Mouse (Mus musculus): ENCODE results near the gene Rps18. TPM values are rescaled to one million over a fixed set of nuclear protein-coding genes. Genes with fewer than 3 reads are reported as not detected.

Gene Rps18
- polyA plus RNA-seq, 1 experiment = 517 TPM

DNA sequence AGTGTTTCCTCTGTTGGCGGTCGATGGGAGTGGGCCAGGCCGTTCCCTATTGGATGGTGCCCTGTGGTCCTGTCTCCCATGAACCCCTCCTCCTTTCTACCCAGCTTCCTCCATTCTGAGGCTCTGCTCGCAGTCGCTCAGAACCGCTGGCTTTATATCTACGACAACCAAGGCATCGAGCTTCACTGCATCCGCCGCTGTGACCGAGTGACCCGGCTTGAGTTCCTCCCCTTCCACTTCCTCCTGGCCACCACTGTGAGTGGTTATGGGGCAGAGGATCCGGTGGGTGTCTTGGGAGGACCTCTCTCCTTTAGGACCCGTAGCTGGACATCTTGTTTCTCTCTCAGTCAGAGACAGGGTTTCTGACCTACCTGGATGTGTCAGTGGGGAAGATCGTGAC lies 12.3 kb downstream of the Rps18 start:
- no peak for TF ChIP-seq MAX (IDR thresholded peaks at IDR 0.05)
- no peak for TF ChIP-seq CEBPB (IDR thresholded peaks at IDR 0.05; ENCODE audit: low read depth)
- TF ChIP-seq MYOG (IDR thresholded peaks at IDR 0.05; ENCODE audit: control insufficient read depth, extremely low read depth, insufficient read length) = no peak
- TF ChIP-seq MYOD1 (IDR thresholded peaks at IDR 0.05; ENCODE audit: control insufficient read depth, insufficient read length, low read depth) = no peak
- no peak for TF ChIP-seq CTCF (IDR thresholded peaks at IDR 0.05; ENCODE audit: control insufficient read depth, insufficient read depth, insufficient read length)
- TF ChIP-seq FOSL1 (IDR thresholded peaks at IDR 0.05; ENCODE audit: insufficient read depth, low read length, poor library complexity, severe bottlenecking) = no peak
- TF ChIP-seq USF1 (IDR thresholded peaks at IDR 0.05; ENCODE audit: low read depth) = no peak
- peaks cover 26% of the 10 kb centered on the region for H3K36me3 ChIP-seq (ENCODE audit: control insufficient read depth, insufficient read depth)
- H3K79me3 ChIP-seq (ENCODE audit: low read depth) = peaks cover 23% of the 10 kb centered on the region
- H3K4me3 ChIP-seq (ENCODE audit: insufficient read depth, poor library complexity, severe bottlenecking) = no peak overlapping the region
- no peak overlapping the region for H3ac ChIP-seq (ENCODE audit: control insufficient read depth, insufficient read length, low read depth)
- H3K27me3 ChIP-seq (ENCODE audit: control insufficient read depth, insufficient read depth, insufficient read length) = no peaks in the 10 kb centered on the region
- H3K79me2 ChIP-seq (ENCODE audit: control insufficient read depth, insufficient read depth) = peaks cover 44% of the 10 kb centered on the region

DNA sequence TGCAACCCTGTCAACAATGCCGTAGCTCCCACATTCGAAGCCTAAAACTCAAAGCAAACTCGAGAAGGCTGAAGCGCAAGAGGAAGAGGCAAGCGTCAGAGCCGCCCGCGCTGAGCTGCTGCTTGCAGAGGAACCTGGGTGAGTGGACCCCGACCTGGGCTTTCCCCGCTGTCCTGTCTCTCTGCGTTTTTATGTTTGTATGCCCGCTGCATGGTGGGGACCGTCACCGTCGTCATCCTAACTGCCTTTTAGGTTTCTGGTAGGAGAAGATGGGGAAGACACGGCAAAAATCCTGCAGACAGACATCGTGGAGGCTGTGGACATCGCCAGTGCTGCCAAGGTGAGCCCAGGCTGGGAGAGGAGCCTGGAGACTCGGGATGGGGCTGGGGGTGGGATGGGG lies 14.4 kb downstream of the Rps18 start:
- Histone ChIP-seq H3K36me3 (ENCODE audit: control insufficient read depth, insufficient read depth) (peaks cover 16% of the 10 kb centered on the region), H3ac (ENCODE audit: control insufficient read depth, insufficient read length, low read depth) (peak overlapping the region; percentile 83)

DNA sequence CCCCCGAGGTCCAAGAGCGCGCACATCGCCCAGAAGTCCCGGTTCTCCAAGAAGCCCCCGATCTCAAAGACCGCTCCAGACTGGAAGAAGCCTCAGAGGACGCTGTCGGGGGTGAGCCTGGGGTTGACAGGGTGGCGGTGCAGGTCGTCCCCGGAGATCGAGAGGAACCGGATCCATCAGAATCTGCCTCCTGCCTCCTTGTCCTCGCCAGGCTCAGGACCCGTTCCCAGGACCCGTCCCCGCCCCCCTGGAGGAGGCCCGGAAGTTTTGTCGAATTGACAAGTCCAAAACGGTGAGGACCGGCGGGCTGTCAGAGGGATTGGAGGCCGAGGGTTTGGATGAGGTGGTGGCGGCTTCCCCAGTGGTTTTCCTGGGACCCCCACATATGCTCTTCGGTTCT lies 14.8 kb downstream of the Rps18 start:
- H3K79me2 ChIP-seq (ENCODE audit: control insufficient read depth, insufficient read depth) = peaks cover 51% of the 10 kb centered on the region
- TF ChIP-seq CEBPB (IDR thresholded peaks at IDR 0.05; ENCODE audit: low read depth) = no peak
- peak overlapping the region; percentile 98 for H3K4me3 ChIP-seq (ENCODE audit: insufficient read depth, poor library complexity, severe bottlenecking)
- H3K79me3 ChIP-seq (ENCODE audit: low read depth) = peaks cover 23% of the 10 kb centered on the region
- H3K27me3 ChIP-seq (ENCODE audit: control insufficient read depth, insufficient read depth, insufficient read length) = no peaks in the 10 kb centered on the region
- H3ac ChIP-seq (ENCODE audit: control insufficient read depth, insufficient read length, low read depth) = peak overlapping the region; percentile 83
- peaks cover 12% of the 10 kb centered on the region for H3K36me3 ChIP-seq (ENCODE audit: control insufficient read depth, insufficient read depth)

More for the DNA sequence above, 14.4 kb downstream of the Rps18 start:
- peaks cover 23% of the 10 kb centered on the region for H3K79me3 ChIP-seq (ENCODE audit: low read depth)
- H3K27me3 ChIP-seq (ENCODE audit: control insufficient read depth, insufficient read depth, insufficient read length) = no peaks in the 10 kb centered on the region
- peak overlapping the region; percentile 98 for H3K4me3 ChIP-seq (ENCODE audit: insufficient read depth, poor library complexity, severe bottlenecking)
- TF ChIP-seq CEBPB (IDR thresholded peaks at IDR 0.05; ENCODE audit: low read depth) (no peak), CTCF (IDR thresholded peaks at IDR 0.05; ENCODE audit: control insufficient read depth, insufficient read depth, insufficient read length) (no peak), FOSL1 (IDR thresholded peaks at IDR 0.05; ENCODE audit: insufficient read depth, low read length, poor library complexity, severe bottlenecking) (no peak), MYOD1 (IDR thresholded peaks at IDR 0.05; ENCODE audit: control insufficient read depth, insufficient read length, low read depth) (no peak)
- peaks cover 51% of the 10 kb centered on the region for H3K79me2 ChIP-seq (ENCODE audit: control insufficient read depth, insufficient read depth)

DNA sequence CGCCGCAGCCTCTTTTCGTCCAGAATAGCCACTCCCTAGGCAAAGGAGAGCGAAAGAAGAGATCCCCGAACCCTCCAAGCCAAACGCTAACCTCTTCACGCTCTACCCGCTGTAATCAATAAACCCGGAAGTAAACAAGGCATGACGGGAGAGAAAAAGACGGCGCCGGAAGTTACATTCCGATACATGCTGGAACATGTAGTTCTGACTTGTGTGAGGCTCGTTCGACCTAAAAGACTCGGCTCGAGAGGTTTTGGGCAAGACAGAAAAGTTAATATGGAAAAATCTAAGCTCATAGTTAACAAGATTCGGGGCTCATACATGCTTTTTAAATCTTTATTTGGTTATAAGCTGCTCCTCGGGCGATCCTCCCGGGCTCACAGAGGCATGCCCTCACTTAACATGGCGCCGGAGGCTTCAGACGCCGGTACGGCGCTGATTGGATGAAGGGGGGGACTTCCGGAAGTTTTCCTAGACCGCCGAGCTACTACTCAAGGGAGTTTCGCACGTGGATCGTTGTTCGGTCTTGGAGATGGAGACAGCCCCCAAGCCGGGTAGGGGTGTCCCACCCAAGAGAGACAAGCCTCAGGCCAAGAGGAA lies 15.5 kb downstream of the Rps18 start, which contains the start of the genes Pfdn6 and Wdr46:
Gene Pfdn6 (minus strand): TSS at position 138 of the 600 bp plus-strand sequence.
Gene Wdr46 (plus strand): TSS at position 455 of the 600 bp plus-strand sequence.
- Histone ChIP-seq H3K27me3 (ENCODE audit: control insufficient read depth, insufficient read depth, insufficient read length) (no peaks in the 10 kb centered on the region), H3K4me3 (ENCODE audit: insufficient read depth, poor library complexity, severe bottlenecking) (peak within 1 kb of the TSS; percentile 98), H3K36me3 (ENCODE audit: control insufficient read depth, insufficient read depth) (peaks cover 10% of the 10 kb centered on the region), H3K79me3 (ENCODE audit: low read depth) (peaks cover 23% of the 10 kb centered on the region), H3K79me2 (ENCODE audit: control insufficient read depth, insufficient read depth) (peaks cover 51% of the 10 kb centered on the region), H3ac (ENCODE audit: control insufficient read depth, insufficient read length, low read depth) (peak within 1 kb of the TSS; percentile 83)
- TF ChIP-seq CTCF (IDR thresholded peaks at IDR 0.05; ENCODE audit: control insufficient read depth, insufficient read depth, insufficient read length) (no peak), MYOD1 (IDR thresholded peaks at IDR 0.05; ENCODE audit: control insufficient read depth, insufficient read length, low read depth) (no peak), MYOG (IDR thresholded peaks at IDR 0.05; ENCODE audit: control insufficient read depth, extremely low read depth, insufficient read length) (no peak), MAX (IDR thresholded peaks at IDR 0.05) (no peak), FOSL1 (IDR thresholded peaks at IDR 0.05; ENCODE audit: insufficient read depth, low read length, poor library complexity, severe bottlenecking) (no peak), CEBPB (IDR thresholded peaks at IDR 0.05; ENCODE audit: low read depth) (no peak), USF1 (IDR thresholded peaks at IDR 0.05; ENCODE audit: low read depth) (no peak)

DNA sequence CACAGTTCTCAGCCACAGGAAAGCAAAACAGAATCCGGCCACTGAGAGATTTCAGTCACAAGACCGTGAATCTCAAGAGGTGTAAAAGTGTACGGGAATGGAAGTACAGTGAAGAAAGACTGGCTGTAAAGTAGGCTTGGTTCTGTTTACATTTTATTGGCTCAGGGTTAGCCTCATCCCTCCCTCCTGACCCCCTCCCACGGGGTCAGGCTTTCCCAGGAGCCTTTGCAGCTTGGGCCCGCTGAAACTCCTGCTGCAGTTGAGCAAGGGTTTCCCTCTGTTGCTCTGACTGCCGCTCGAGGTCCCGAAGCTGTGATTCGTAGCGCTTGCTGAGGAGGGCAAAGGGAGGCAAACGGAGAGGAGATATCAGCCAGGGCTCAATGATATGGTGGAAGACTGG lies 17.0 kb downstream of the Rps18 start:
- Histone ChIP-seq H3K27me3 (ENCODE audit: control insufficient read depth, insufficient read depth, insufficient read length) (no peaks in the 10 kb centered on the region), H3ac (ENCODE audit: control insufficient read depth, insufficient read length, low read depth) (no peak overlapping the region), H3K4me3 (ENCODE audit: insufficient read depth, poor library complexity, severe bottlenecking) (no peak overlapping the region), H3K36me3 (ENCODE audit: control insufficient read depth, insufficient read depth) (peaks cover 10% of the 10 kb centered on the region), H3K79me2 (ENCODE audit: control insufficient read depth, insufficient read depth) (peaks cover 51% of the 10 kb centered on the region), H3K79me3 (ENCODE audit: low read depth) (peaks cover 23% of the 10 kb centered on the region)
- TF ChIP-seq MAX (IDR thresholded peaks at IDR 0.05) (no peak), USF1 (IDR thresholded peaks at IDR 0.05; ENCODE audit: low read depth) (no peak), FOSL1 (IDR thresholded peaks at IDR 0.05; ENCODE audit: insufficient read depth, low read length, poor library complexity, severe bottlenecking) (no peak), MYOD1 (IDR thresholded peaks at IDR 0.05; ENCODE audit: control insufficient read depth, insufficient read length, low read depth) (no peak), CTCF (IDR thresholded peaks at IDR 0.05; ENCODE audit: control insufficient read depth, insufficient read depth, insufficient read length) (no peak), MYOG (IDR thresholded peaks at IDR 0.05; ENCODE audit: control insufficient read depth, extremely low read depth, insufficient read length) (no peak), CEBPB (IDR thresholded peaks at IDR 0.05; ENCODE audit: low read depth) (no peak)

DNA sequence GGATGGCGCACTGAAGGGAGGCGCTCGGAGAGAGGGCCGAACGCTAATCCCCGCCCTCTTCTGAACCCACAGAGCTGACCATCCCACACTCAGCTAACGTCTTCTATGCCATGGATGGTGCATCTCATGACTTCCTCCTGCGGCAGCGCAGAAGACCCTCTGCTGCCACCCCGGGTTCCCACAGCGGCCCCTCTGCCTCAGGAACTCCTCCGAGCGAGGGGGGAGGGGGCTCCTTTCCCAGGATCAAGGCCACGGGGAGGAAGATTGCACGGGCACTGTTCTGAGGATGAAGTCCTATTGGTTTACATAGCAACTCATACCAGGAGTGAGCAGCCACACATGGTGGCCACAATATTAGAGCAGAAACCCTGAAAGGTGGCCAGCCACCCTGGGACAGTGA lies 18.8 kb downstream of the Rps18 start:
- Histone ChIP-seq H3K4me3 (ENCODE audit: insufficient read depth, poor library complexity, severe bottlenecking) (no peak overlapping the region), H3ac (ENCODE audit: control insufficient read depth, insufficient read length, low read depth) (no peak overlapping the region), H3K36me3 (ENCODE audit: control insufficient read depth, insufficient read depth) (no peaks in the 10 kb centered on the region), H3K79me3 (ENCODE audit: low read depth) (peaks cover 18% of the 10 kb centered on the region), H3K79me2 (ENCODE audit: control insufficient read depth, insufficient read depth) (peaks cover 40% of the 10 kb centered on the region), H3K27me3 (ENCODE audit: control insufficient read depth, insufficient read depth, insufficient read length) (no peaks in the 10 kb centered on the region)
- no peak for TF ChIP-seq MAX (IDR thresholded peaks at IDR 0.05)
- no peak for TF ChIP-seq MYOG (IDR thresholded peaks at IDR 0.05; ENCODE audit: control insufficient read depth, extremely low read depth, insufficient read length)
- no peak for TF ChIP-seq CTCF (IDR thresholded peaks at IDR 0.05; ENCODE audit: control insufficient read depth, insufficient read depth, insufficient read length)
- TF ChIP-seq USF1 (IDR thresholded peaks at IDR 0.05; ENCODE audit: low read depth) = no peak
- TF ChIP-seq MYOD1 (IDR thresholded peaks at IDR 0.05; ENCODE audit: control insufficient read depth, insufficient read length, low read depth) = no peak
- TF ChIP-seq CEBPB (IDR thresholded peaks at IDR 0.05; ENCODE audit: low read depth) = no peak
- TF ChIP-seq FOSL1 (IDR thresholded peaks at IDR 0.05; ENCODE audit: insufficient read depth, low read length, poor library complexity, severe bottlenecking) = no peak

Data from C2C12 (cell line).